Mouse (Mus musculus) olfactory bulb, adult 2 months (tissue): ENCODE measurements around the gene Pappa2.

Experiments
- CTCF ChIP-seq: fragments of 200-500 bp; IDR thresholded peaks from 2 replicates; pipeline ENCODE4 v1.5.1; 2012; ENCODE audit warnings: low read depth, mild to moderate bottlenecking, low read length, moderate library complexity; ENCODE audit not compliant: insufficient read depth
- POLR2A ChIP-seq: fragments of 200-500 bp; IDR thresholded peaks from 2 replicates; pipeline ENCODE4 v1.6.1; 2012; ENCODE audit warnings: mild to moderate bottlenecking, low read depth, low read length, moderate library complexity; ENCODE audit not compliant: insufficient read depth

DNA sequence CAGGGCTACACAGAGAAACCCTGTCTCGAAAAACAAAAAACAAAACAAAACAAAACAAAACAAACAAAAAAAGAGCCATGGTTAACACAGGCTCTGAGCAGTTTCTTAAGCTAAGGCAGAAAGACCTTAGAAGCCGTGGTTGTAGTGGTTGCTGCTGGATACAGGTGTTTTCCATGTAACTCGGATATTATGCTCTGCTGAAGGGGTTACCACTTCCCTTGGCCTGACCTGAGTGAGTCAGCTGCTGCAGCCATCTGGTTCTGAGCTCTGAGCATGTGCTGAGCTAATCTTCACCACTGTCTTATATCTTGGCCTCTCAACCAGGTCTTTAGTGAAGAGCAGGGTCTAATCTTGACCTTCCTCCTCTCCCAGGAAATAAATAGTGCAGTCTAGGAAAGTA is 6.8 kb upstream of the Pappa2 start:
- no peak for TF ChIP-seq POLR2A
- no peak for TF ChIP-seq CTCF
